Mouse (Mus musculus) erythroblast, adult 5-6 weeks (primary cell): ENCODE measurements around the gene Slc25a38. TPM values are rescaled to one million over a fixed set of nuclear protein-coding genes. Genes with fewer than 3 reads are reported as not detected.

Experiments
- ATAC-seq: replicated peaks from 2 replicates; pipeline ENCODE4 v1.8.0; 2016; ENCODE audit warnings: moderate number of reproducible peaks, mild to moderate bottlenecking, moderate TSS enrichment, inconsistent platforms; ENCODE audit not compliant: poor library complexity, low FRiP score, severe bottlenecking
- total RNA-seq, 2 experiments: library from RNA; stranded (forward) in 1 of 2; stranded (reverse) in 1 of 2; fragments of 150-400 nt in 1 of 2; fragments of 200-764, 138-1000 nt in 1 of 2; gene quantifications; 2 replicates each; pipeline versions ENCODE4 v1.2.3 to v1.2.4; 2015 to 2017; ENCODE audit warnings: low replicate concordance in 2 of 2

Slc25a38 gene
- total RNA-seq, 2 experiments from 2014 or later, result 79.7 to 230 TPM

- no peak for ATAC-seq
These were observed 23.7 kb downstream of the Slc25a38 start for GRCm38 (mm10) chr9:120133755-120134475.

- ATAC-seq, result no peak
These were observed 24.5 kb downstream of the Slc25a38 start for GRCm38 (mm10) chr9:120134529-120135160.

DNA sequence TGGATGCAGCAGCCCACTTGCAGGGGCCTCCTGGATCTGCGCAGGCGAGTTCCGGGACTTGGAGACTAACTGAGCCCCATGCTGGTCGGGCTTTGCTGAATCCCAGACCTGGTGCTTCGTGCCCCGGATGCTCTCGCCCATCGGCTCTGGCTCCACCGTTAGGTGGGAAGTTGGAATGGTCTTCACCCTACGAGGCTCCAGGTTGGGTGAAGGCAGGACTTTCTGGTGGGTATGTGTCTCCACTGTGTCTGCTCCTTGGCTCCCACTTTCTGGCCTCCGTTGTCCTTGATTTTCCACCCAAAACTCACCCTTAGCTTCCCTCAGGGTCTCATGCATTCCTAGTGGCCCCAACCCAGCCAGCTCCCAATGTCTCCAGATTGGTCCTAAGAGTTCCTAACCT, 25.3 kb downstream of the Slc25a38 start:
- no peak for ATAC-seq

GRCm38 (mm10) chr9:120140652-120141051, 30.5 kb downstream of the Slc25a38 start:
- peak; percentile 90 for ATAC-seq

GRCm38 (mm10) chr9:120144474-120144873, 34.3 kb downstream of the Slc25a38 start:
- no peak for ATAC-seq

- no peak for ATAC-seq
These were observed 39.2 kb downstream of the Slc25a38 start, which contains the start of gene Mobp for GRCm38 (mm10) chr9:120149222-120149828. Gene Mobp (plus strand): TSS chr9:120149707.

DNA sequence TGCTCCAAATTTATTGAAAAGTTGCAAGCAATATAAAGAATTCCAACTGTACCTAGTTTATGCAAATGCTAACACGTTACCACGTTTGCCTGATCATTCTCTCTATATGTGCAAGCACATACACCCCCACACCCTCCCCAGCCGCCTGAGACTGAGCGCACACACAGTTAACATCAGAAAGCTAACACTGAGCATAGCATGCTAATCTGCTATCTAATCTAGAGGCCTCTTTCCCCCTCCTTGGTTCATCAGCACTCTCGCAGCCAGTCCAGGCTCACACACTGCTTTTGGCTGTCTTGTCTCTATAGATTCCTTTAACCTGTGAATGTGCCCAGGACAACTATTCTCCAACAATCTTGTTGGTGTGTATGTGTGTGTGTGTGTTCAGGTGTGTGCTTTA, 41.0 kb downstream of the Slc25a38 start:
- ATAC-seq, result no peak

GRCm38 (mm10) chr9:120151906-120152399, 41.8 kb downstream of the Slc25a38 start:
- no peak for ATAC-seq

DNA sequence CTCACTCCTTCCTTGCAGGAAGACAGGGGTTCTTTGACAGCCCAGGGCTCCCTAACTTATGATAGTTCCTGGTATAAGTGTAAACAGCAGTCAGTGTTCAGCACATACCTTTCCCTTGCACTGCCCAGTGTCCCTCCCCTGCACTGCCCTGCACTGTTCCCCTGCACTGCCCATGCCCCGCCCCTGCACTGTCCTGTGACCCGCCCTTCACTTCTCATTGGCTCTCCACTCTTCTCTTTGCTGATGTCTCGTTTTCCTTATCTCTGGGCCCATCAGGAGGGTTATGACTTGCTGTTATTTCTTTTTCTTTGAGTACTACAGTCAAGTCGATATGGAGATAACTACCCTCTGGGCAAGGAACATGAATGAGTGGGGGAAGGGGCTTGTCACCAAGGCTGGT, 47.9 kb downstream of the Slc25a38 start:
- no peak for ATAC-seq

DNA sequence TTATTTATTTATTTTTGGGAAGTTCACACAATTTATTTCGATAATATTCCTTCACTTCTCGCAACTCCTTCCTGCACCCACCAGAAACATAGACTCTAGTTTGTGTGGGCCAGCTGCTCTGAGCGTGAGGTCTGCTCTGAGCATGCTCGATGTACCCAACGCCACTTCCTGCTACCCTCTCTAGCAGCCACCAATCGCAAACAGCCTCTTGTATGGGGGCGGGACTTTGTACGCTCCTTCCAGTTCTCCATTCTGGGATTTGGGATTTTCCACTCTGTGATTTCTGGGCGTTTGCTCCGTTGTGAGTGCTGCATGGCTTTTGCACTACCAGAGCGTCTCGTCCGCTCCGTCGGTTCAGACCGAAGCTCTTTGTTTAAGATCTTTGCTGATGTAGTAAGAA, 53.7 kb downstream of the Slc25a38 start:
- ATAC-seq, result no peak

- no peak for ATAC-seq
These were observed 57.7 kb downstream of the Slc25a38 start for GRCm38 (mm10) chr9:120167826-120168225.

DNA sequence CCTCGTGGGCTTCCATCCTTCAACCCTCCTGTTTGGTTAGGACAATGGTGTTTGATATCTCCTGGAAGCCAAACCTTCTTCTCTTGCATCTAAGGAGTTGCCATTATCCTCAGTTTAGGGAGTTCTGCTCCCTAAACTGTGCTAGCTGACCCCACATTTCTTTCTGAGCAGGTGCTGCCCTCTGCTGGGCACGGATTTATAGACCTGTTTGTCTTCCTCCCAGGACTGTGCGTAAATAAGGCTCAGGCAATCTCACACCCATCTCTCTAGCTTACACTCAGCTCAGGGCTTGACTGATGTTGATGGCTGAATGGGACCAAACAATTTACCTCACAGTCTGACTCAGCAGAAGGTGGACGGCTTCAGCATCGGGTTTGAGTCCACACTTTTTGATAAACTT, 61.1 kb downstream of the Slc25a38 start:
- ATAC-seq, result peak; percentile 76

Other genes with a start within 250 kb of the Slc25a38 start
- 31.3 and 85.3 TPM in 2 replicates for gene Wdr48, start 215.5 kb upstream of the Slc25a38 start, total RNA-seq (2015; ENCODE audit: low replicate concordance)
- 23.1 and 25.5 TPM in 2 replicates for gene Wdr48, start 215.5 kb upstream of the Slc25a38 start, total RNA-seq (2017; ENCODE audit: low replicate concordance)
- gene Gorasp1, start 172.8 kb upstream of the Slc25a38 start, total RNA-seq (2015; ENCODE audit: low replicate concordance), result 1.0 and 3.5 TPM in 2 replicates
- gene Gorasp1, start 172.8 kb upstream of the Slc25a38 start, total RNA-seq (2017; ENCODE audit: low replicate concordance), result 0.56 and 2.7 TPM in 2 replicates
- 0.77 and 2.5 TPM in 2 replicates for gene Ttc21a, start 172.8 kb upstream of the Slc25a38 start, total RNA-seq (2015; ENCODE audit: low replicate concordance)
- gene Ttc21a, start 172.8 kb upstream of the Slc25a38 start, total RNA-seq (2017; ENCODE audit: low replicate concordance), result 1.2 and 2.0 TPM in 2 replicates
- gene Csrnp1, start 125.7 kb upstream of the Slc25a38 start, total RNA-seq (2015; ENCODE audit: low replicate concordance), result 2.7 and 2.9 TPM in 2 replicates
- 1.4 and 3.2 TPM in 2 replicates for gene Csrnp1, start 125.7 kb upstream of the Slc25a38 start, total RNA-seq (2017; ENCODE audit: low replicate concordance)
- gene Xirp1, start 86.8 kb upstream of the Slc25a38 start, total RNA-seq (2015; ENCODE audit: low replicate concordance), result not detected in 2 replicates
- not detected in 2 replicates for gene Xirp1, start 86.8 kb upstream of the Slc25a38 start, total RNA-seq (2017; ENCODE audit: low replicate concordance)
- gene Cx3cr1, start 40.5 kb upstream of the Slc25a38 start, total RNA-seq (2015; ENCODE audit: low replicate concordance), result 6.7 and 7.3 TPM in 2 replicates
- gene Cx3cr1, start 40.5 kb upstream of the Slc25a38 start, total RNA-seq (2017; ENCODE audit: low replicate concordance), result 8.8 and 13.7 TPM in 2 replicates
- gene Ccr8, start 18.3 kb upstream of the Slc25a38 start, total RNA-seq (2015; ENCODE audit: low replicate concordance), result not detected in 2 replicates
- gene Ccr8, start 18.3 kb upstream of the Slc25a38 start, total RNA-seq (2017; ENCODE audit: low replicate concordance), result not detected in 2 replicates
- 532 and 535 TPM in 2 replicates for gene Rpsa, start 17.3 kb downstream of the Slc25a38 start, total RNA-seq (2015; ENCODE audit: low replicate concordance)
- gene Rpsa, start 17.3 kb downstream of the Slc25a38 start, total RNA-seq (2017; ENCODE audit: low replicate concordance), result 872 and 875 TPM in 2 replicates
- gene Mobp, start 39.3 kb downstream of the Slc25a38 start, total RNA-seq (2015; ENCODE audit: low replicate concordance), result not detected in 2 replicates
- not detected in 2 replicates for gene Mobp, start 39.3 kb downstream of the Slc25a38 start, total RNA-seq (2017; ENCODE audit: low replicate concordance)
- gene Myrip, start 191.1 kb downstream of the Slc25a38 start, total RNA-seq (2015; ENCODE audit: low replicate concordance), result not detected in 2 replicates
- gene Myrip, start 191.1 kb downstream of the Slc25a38 start, total RNA-seq (2017; ENCODE audit: low replicate concordance), result not detected in 2 replicates